Mouse (Mus musculus) heart, postnatal 0 days (tissue): Measurements from ENCODE around the gene Il11. TPM values are rescaled to one million over a fixed set of nuclear protein-coding genes. Genes with fewer than 3 reads are reported as not detected.

Experiments
- ATAC-seq: fragments of 200-750 bp; cut with Nextera tagmentation; 2 replicates; pipeline ENCODE4 v1.8.0; 2017; ENCODE audit warnings: low read depth, moderate number of reproducible peaks, moderate library complexity; ENCODE audit not compliant: insufficient read depth
- DNase-seq: peaks from one replicate; pipeline ENCODE4 v3.0.0-alpha.2; 2016; ENCODE audit warnings: low spot score
- H3K27ac ChIP-seq: fragments of 300-500 bp; sonication (generic); 2 replicates; pipeline ENCODE4 v1.5.1; 2014; ENCODE audit warnings: low read depth, mild to moderate bottlenecking
- H3K27me3 ChIP-seq: fragments of 300-500 bp; sonication (generic); 2 replicates; pipeline ENCODE4 v1.6.1; 2014; ENCODE audit warnings: low read length, mixed read lengths; ENCODE audit not compliant: control insufficient read depth, insufficient read depth
- H3K36me3 ChIP-seq: fragments of 300-500 bp; sonication (generic); replicated peaks from 2 replicates; pipeline ENCODE4 v1.6.1; 2014; ENCODE audit warnings: low read length, mixed read lengths; ENCODE audit not compliant: control insufficient read depth, insufficient read depth
- H3K4me1 ChIP-seq: fragments of 300-500 bp; sonication (generic); 2 replicates; pipeline ENCODE4 v1.6.1; 2014; ENCODE audit warnings: antibody characterized with exemption; ENCODE audit not compliant: control insufficient read depth, insufficient read depth
- H3K4me2 ChIP-seq: fragments of 300-500 bp; sonication (generic); 2 replicates; pipeline ENCODE4 v1.6.1; 2014; ENCODE audit warnings: low read depth, mild to moderate bottlenecking, low read length, moderate library complexity
- H3K4me3 ChIP-seq: fragments of 300-500 bp; sonication (generic); 2 replicates; pipeline ENCODE4 v1.5.1; 2014; ENCODE audit warnings: low read depth, low read length
- H3K9ac ChIP-seq: fragments of 300-500 bp; sonication (generic); replicated peaks from 2 replicates; pipeline ENCODE4 v1.6.1; 2014; ENCODE audit warnings: low read depth, low read length, mixed read lengths
- H3K9me3 ChIP-seq: fragments of 300-500 bp; sonication (generic); replicated peaks from 2 replicates; pipeline ENCODE4 v1.6.1; 2016; ENCODE audit warnings: low read length; ENCODE audit not compliant: control insufficient read depth
- CTCF ChIP-seq: IDR thresholded peaks from 2 replicates; pipeline ENCODE4 v1.5.1; 2016; ENCODE audit warnings: antibody characterized with exemption, control low read depth, low read depth
- EP300 ChIP-seq: IDR thresholded peaks from 2 replicates; pipeline ENCODE4 v1.6.1; 2016; ENCODE audit warnings: antibody characterized with exemption, low read depth
- WGBS: fragments of 180-500 bp; shearing (Covaris S2); extraction: QIAGEN DNeasy Blood & Tissue Kit; methylation state at CpG from one replicate; pipeline ENCODE4 v1.1.7; 2014; 5-methylcytosine and 5-hydroxymethylcytosine counted together
- polyA plus RNA-seq: library from polyadenylated mRNA; unstranded; fragments of >200 nt; fragmentation: Nextera tagmentation; extraction: Ambion mirVana; gene quantifications from 2 replicates; pipeline ENCODE4 v1.2.1, GENCODE M21; 2015
- total RNA-seq: library from RNA; depleted of rRNA; stranded (reverse); fragments of >200 nt; gene quantifications from 2 replicates; pipeline ENCODE4 v1.2.3, GENCODE M21; 2014; ENCODE audit warnings: low replicate concordance

The Il11 gene
- total and polyA plus RNA-seq, 2 experiments from 2014 or later, result not detected

GRCm38 (mm10) chr7:4748321-4748720 lies 34.3 kb downstream of the Il11 start:
- no peak overlapping the region for H3K27ac ChIP-seq

GRCm38 (mm10) chr7:4747156-4747899 lies 35.3 kb downstream of the Il11 start:
- 62% methylated on average over 9 of the region's 9 CpGs for WGBS
- Histone ChIP-seq H3K27ac (no peak overlapping the region), H3K9ac (no peak overlapping the region), H3K36me3 (peaks cover 36% of the 10 kb centered on the region), H3K4me2 (no peak overlapping the region), H3K4me3 (no peak overlapping the region), H3K9me3 (no peaks in the 10 kb centered on the region), H3K27me3 (no peaks in the 10 kb centered on the region), H3K4me1 (peaks cover 12% of the 10 kb centered on the region)
- no peak for DNase-seq
- TF ChIP-seq EP300 (no peak), CTCF (no peak)
- no peak for ATAC-seq

More at GRCm38 (mm10) chr7:4748321-4748720, 34.3 kb downstream of the Il11 start:
- Histone ChIP-seq H3K27me3 (no peaks in the 10 kb centered on the region), H3K36me3 (peaks cover 28% of the 10 kb centered on the region), H3K9ac (no peak overlapping the region), H3K4me1 (peaks cover 14% of the 10 kb centered on the region), H3K4me3 (no peak overlapping the region), H3K4me2 (no peak overlapping the region), H3K9me3 (no peaks in the 10 kb centered on the region)
- ATAC-seq (no peak), DNase-seq (no peak)
- WGBS, result 72% methylated on average over 4 of the region's 4 CpGs
- TF ChIP-seq EP300 (no peak), CTCF (no peak)

- Histone ChIP-seq H3K9ac (no peak overlapping the region), H3K4me2 (no peak overlapping the region), H3K27me3 (no peaks in the 10 kb centered on the region), H3K4me1 (peaks cover 7% of the 10 kb centered on the region; the same call in 1 of the 2 replicates), H3K27ac (no peak overlapping the region), H3K36me3 (peaks cover 36% of the 10 kb centered on the region), H3K9me3 (no peaks in the 10 kb centered on the region), H3K4me3 (no peak overlapping the region)
- DNase-seq (no peak), ATAC-seq (no peak)
- WGBS, result 89% methylated on average over 21 of the region's 22 CpGs
- TF ChIP-seq CTCF, result no peak
- no peak for TF ChIP-seq EP300
These were observed 36.2 kb downstream of the Il11 start for GRCm38 (mm10) chr7:4746326-4746980.

- H3K9ac ChIP-seq, result no peak overlapping the region
- 96% methylated on average over 6 of the region's 6 CpGs for WGBS
- H3K9me3 ChIP-seq, result no peaks in the 10 kb centered on the region
- no peaks in the 10 kb centered on the region for H3K27me3 ChIP-seq
- TF ChIP-seq EP300, result no peak
- no peak for TF ChIP-seq CTCF
- no peak overlapping the region for H3K27ac ChIP-seq
- ATAC-seq (no peak), DNase-seq (no peak)
- no peak overlapping the region for H3K4me3 ChIP-seq
- H3K4me2 ChIP-seq, result no peak overlapping the region
- peaks cover 13% of the 10 kb centered on the region; the same call in 1 of the 2 replicates for H3K4me1 ChIP-seq
- H3K36me3 ChIP-seq, result peaks cover 36% of the 10 kb centered on the region
These were observed 37.8 kb downstream of the Il11 start for GRCm38 (mm10) chr7:4744886-4745285.

- WGBS, result 43% methylated on average over 2 of the region's 2 CpGs
- ATAC-seq, result no peak
- Histone ChIP-seq H3K4me1 (peaks cover 19% of the 10 kb centered on the region), H3K36me3 (peaks cover 36% of the 10 kb centered on the region), H3K9me3 (no peaks in the 10 kb centered on the region), H3K4me2 (no peak overlapping the region), H3K27me3 (no peaks in the 10 kb centered on the region), H3K27ac (no peak overlapping the region), H3K4me3 (no peak overlapping the region), H3K9ac (no peak overlapping the region)
- no peak for TF ChIP-seq CTCF
- no peak for TF ChIP-seq EP300
- no peak for DNase-seq
These were observed 39.3 kb downstream of the Il11 start for GRCm38 (mm10) chr7:4743354-4743753.
